Mouse (Mus musculus): ENCODE results near the gene Dlgap3. TPM values are rescaled to one million over a fixed set of nuclear protein-coding genes. Genes with fewer than 3 reads are reported as not detected.
A peak's percentile ranks its signal among the peaks of the same experiment; 100 is the strongest.

Dlgap3 gene
- total RNA-seq (2021), result 4.5 and 6.0 TPM in 2 replicates
- long read RNA-seq, partial matches to known transcripts, result 2 of 4 reads
- long read RNA-seq, other reads (novel, unspliced or antisense), result 1 of 4 reads

DNA sequence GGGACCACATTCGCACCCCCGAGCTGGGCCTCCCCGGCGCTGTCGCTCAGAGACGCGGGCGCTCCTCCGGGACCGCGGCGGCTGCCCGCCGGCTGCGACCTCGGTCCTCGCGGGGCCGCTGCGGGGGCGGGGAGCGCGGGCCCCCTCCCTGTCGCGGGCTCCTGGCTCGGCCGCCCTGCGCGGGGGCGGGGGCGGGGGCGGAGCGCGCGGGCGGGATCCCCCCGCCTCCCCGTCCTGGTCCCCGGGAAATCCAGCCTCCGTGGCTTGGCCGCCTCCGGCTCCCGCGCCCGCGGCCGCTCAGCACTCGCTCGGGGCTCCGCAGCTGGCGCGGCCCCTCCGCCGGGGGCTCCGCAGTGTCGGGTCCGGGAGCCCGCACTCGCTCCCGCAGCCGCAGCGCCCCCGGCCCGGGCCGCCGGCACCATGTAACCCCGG, at the start of gene Dlgap3:
Dlgap3 (plus strand) TSS at position 291 of the 432 bp plus-strand sequence.
- peak; percentile 63 for DNase-seq

DNA sequence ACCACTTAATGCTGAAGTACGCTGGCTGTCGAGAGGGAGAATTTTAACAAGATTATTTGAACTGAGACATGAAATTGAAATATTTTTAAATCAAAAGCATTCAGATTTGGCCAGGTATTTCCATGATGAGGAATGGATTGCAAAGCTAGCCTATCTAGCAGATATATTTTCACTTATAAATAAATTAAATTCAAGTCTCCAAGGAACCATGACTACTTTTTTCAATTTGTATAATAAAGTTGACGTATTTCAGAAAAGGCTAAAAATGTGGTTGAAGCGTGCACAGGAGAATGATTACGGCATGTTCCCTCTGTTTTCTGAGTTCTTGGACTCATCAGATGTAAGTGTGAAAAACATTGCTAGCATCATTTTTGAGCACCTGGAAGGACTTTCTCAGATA, 45.6 kb upstream of the Dlgap3 start, which contains the start of gene Tmem35b:
Tmem35b (plus strand) TSS at position 301 of the 400 bp plus-strand sequence.
- DNase-seq, result no peak

DNA sequence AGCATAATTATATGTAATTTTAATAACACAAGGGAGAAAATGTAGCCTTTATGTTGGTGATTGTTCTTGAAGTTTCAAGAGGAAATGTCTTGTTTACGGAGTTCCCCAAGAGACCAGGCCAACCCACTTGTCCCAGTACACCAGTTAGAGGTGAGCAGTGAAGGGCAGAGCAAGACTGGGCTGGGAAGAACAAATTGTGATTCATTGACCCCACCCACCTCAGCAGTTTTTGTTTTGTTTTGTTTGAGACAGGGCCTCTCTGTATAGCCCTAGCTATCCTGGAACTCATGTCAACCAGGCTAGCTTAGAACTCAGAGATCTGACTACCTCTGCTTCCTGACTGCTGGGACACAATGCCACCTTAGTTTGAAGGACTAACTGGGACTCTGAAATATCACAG, 44.7 kb upstream of the Dlgap3 start:
- DNase-seq, result no peak

DNA sequence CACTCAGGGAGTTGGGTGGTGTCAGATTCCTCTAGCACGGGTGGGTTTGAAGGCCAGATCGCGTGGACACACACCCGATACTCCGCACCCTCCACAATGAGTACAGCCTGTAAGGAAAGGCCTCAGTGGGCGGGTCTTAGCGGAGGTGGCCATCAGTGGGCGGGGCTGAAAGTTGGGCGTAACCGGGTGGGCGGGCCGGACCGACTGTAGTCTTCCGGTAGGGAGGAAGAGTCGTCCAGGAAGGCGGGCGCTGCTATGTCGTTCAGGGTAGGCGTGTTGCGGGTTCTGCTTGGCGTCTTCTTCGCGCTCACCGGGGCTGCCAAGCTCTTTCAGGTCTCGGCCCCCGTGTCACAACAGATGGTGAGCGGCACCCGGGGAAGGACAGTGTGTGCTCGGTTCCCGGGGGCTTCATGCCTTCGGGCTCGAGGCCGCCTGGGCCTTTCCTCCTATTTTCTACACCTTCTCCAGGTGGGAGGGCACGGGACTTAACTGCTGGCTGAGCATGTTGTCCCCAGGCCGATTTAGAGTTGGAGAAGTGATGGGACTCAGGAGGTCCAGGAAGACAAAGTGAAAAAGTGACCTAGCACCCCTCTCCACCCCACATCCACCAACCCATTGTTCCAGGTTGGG, 43.1 kb upstream of the Dlgap3 start:
- peak; percentile 93 for DNase-seq

DNA sequence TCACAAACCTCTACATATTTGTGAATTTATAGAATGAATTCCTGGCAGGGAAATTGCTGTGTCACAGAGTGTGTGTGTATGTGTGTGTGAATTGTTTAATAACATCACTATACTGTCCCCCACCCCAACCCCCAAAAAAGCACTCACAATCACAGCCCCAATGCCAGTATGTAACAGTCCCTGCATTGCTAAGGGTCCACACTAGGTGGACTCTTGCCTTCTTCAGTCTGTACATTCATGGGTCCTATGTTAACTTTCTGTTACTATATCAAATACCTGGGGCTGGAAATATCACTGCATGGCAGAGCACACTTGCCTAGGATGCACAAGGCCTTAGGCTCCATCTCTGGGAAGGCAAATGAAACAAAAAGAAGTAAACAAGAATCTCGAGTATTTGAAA, 34.3 kb upstream of the Dlgap3 start:
- no peak for DNase-seq

DNA sequence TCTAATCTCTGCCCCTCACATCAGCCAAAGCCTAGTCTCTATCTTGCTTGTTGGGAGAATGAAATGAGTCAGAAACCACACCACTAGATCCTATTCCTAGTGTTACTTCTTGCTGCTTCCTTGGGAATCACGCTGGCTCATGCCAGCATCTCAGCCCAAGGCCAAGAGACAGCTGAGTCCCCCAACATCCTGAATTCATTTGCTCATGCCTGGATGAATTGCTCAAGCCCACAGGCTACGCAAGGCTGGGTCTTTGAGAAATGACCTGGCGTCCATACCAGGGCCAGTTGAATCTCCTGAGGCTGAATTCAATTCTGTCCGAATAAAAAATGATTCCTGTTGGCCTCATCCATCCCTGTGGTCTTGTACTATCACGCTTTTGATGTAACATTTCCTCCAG, 31.4 kb upstream of the Dlgap3 start:
- DNase-seq, result no peak

DNA sequence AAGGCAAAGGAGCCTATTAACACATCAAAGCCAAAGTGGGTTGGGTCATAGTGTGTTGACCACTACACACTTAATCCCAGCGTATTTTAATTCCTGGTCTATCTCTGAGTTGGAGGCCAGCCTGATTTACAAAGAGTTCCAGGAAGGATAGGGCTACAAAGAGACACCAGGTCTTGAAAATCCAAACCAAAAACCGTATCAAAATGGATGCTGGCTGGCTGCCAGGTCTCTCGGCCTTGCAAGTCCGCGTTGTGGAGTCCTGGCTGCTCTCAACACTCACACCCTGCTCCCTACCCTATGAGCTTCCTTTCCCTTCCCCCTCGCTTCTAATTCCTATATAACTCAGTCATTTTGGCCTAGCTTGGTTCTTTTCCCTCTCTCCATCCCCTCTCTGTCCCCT, 30.5 kb upstream of the Dlgap3 start:
- DNase-seq, result peak; percentile 69

DNA sequence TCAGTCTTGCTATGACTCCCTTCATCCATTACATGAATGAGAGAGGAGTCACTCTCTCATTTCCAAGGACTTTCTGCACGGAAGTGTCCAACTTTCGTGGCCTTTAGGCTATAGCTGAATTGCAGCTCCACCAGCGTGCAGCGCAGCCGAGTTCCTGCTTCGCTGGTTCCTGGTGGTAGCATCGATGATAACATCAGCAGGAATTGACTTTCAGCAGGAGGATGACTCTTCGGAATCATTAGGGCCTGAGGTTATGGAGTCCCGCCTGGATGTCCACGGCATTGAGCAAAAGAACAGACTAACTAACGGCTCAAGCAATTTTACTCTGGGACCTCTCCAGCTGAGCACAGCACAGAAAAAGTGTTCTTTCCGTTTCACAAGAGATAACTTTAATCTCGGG, 19.0 kb upstream of the Dlgap3 start:
- peak; percentile 29 for DNase-seq

DNA sequence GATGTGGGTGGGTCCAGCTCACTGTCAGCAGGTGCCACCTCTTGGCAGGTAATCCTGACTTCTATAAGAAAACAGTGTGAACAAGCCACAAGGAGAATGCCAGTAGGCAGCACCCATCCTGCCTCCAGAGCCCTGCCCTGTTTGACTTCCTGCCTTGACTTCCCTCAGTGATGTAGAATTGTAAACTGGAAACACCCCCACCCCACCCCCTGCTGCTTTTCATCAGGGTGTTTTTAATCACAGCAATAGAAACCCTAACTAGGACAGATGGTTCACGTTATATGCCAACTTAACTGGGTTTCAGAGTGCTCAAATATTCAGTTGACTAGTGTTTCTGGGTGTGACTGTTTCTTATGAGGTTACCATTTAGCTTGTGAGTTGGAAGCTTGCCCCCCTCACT, 15.7 kb upstream of the Dlgap3 start:
- DNase-seq, result no peak

DNA sequence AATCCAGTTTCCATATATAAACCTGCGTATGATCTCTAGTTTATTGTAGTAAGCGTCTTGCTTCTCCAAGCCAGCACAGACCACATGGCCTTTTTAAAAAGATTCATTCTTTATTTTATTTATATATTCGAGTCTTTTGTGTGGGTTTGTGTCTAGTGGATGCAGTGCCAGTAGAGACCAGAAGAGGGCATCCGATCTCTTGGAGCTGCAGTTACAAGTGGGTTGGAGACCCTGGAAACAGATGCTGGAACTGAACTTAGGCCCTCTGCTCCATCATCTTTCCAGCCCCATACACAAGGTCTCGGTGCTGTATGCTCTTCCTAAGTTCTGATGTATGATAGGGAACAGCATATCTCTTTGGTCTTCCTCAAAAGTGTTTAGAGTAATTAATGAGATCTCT, 13.2 kb upstream of the Dlgap3 start:
- no peak for DNase-seq

DNA sequence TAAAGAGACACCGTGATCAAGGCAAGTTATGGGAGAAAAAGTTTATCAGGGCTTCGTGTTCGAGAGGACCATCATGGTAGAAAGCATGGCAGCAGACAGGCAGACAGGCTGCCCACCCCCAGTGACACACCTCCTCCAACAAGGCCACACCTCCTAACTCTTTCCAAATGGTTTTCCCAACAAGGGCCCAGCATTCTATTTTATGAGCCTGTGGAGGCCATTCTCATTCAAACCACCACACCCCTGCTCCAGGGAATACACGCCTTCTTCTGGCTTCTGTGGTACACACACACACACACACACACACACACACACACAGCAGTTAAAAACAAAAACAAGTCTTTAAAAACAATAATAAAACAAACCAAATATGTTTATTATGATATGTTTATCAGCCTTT, 11.3 kb upstream of the Dlgap3 start:
- no peak for DNase-seq

DNA sequence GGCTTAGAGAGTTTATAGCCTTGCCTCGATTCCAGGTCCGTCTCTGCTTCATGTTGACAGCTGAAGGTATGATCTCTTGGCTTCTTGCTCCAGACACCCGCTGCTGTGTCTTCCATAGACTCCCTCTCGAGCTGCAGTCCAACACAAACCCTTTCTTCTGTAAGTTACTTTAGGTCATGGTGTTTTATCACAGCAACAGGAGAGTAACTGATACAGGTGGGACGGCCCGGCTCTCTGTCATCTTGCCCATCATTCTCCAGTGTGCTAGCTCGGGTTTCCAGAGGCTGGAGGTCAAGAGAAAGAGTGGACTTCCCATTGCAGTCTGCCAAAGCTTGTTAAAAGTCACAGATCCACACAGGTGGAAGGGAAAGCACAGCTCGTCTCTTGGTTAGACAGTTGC, 5.1 kb upstream of the Dlgap3 start:
- no peak for DNase-seq

DNA sequence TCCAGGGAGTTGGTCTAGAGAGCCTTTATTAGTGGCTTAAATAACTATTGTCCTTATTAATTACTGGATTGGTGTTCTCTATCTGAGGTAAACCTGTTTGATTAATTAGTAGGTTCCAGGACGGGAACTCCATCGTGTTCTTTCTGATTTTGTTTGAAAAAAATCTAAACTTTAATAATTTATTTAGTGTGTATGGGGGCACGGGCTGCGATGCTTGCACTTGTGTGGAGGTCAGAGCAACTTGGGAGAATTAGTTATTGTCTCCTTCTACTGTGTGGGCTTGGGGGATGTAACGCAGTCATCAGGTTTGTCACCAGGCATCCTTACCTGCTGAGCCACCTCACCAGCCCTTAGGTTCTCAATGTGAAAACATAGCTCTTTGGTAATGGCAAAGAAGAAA, 1.9 kb upstream of the Dlgap3 start:
- DNase-seq, result no peak

DNA sequence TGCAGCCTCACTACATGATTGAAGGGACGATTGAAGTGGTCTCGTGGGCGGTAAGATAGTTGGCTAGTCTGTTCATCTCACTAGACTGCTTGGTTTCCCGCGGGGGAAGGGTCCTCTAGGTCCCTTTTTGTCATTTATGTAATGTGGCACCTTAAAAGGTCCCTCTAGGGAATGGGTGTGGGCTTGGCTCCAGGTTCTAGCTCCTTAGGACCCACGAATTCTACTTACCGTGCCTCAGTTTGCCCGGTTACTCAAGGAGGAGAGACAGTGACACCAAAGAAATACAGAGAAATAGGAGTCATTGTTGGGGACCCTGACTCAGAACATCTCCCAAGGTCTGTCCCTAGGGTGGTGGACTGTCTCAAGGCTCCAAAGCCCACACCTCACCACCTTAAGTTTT, 1.3 kb upstream of the Dlgap3 start:
- DNase-seq, result no peak

DNA sequence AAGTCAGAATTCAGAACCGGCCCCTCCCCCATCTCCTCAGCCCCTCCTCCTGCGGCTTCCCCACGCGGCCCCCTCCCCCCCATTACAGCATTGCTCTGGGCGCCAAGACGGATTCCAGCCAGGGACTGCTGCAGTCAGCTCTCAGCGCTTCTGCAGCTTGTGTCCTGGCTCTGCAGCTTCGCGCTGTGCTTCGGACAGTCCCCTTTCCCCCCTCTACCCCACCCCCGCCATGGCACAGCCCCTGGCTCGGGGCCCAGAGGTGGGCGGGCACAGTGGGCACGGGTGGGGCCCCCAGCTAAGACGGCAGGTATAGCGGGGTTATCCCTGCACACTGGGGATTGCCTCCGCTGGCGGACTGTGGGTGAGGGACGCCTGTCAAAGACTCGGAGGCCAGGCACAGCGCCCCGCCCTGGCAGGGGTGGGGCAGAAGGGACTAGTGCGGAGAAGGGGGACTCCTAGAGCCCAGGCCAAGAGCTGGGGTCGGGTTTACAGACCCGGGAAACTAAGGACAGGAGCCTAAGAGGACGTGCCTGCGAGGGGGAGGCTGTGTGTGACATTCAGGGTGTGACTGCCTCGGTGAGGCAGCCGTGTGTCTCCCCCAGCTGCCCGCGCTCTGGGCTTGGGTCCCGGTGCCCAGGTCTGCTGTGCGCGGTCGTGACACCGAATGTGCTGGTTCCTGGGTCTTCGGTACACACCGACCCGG, 642 bp upstream of the Dlgap3 start:
- DNase-seq, result peak; percentile 52

DNA sequence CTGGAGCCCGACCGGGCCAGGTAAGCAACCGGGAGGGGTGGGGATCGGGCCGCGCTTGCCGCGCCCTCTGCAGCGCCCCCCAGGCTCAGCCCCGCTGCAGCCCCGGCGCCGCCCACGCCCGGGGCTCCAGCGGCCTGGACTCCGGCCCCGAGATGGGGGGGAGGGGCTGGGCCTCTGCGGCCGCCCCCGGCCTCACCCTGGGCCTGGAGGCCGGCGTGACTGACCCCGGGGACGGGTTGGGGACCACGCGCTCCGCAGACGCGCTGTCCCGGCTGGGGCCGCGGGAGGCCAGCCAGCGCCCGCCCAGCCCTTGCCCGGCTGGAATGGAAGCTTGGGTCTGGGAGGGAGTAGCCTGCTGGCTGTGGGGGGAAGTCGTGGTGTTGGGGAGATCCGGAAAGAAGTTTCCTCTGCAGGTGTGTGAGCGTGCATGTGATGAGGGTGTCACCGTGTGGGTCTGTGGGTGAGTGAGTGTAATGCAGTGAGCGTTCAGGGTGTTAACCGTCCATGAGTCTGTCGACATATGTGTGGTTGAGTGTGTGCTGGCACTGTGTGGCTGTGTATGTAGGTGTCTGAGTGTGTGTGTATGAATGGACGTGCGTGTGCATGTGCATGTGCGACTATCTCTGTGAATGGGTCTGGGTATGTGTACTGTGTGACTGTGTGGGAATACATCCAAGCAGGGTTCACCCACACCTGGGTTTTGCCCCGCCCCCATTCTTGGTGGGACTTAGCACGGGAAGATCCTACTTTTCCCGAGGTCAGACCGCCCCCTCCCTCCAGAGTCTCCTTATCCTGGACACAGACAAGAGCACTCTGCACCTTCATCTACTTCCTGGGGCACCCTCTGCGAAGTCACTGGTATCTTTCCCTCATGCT, 580 bp downstream of the Dlgap3 start:
- peak; percentile 16 for DNase-seq

DNA sequence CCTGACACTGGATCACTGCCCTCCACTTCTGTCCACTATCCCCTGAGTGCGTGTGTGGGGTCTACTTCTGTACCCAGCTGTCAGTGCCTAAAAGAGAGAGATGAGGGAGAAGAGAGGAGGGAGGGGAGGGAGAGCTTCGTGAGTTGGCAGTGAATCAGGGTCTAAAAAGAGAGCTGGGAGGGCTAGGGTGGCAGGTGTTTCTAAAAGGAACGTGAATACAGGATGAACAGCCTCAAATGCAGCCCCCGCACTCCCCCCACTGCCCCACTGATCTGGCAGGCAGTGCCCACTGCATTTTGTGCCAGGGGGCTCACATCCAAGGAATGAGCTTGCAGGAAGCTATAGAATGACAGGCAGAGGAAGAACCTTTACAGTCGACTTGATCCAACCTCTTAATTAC, 1.9 kb downstream of the Dlgap3 start:
- no peak for DNase-seq

DNA sequence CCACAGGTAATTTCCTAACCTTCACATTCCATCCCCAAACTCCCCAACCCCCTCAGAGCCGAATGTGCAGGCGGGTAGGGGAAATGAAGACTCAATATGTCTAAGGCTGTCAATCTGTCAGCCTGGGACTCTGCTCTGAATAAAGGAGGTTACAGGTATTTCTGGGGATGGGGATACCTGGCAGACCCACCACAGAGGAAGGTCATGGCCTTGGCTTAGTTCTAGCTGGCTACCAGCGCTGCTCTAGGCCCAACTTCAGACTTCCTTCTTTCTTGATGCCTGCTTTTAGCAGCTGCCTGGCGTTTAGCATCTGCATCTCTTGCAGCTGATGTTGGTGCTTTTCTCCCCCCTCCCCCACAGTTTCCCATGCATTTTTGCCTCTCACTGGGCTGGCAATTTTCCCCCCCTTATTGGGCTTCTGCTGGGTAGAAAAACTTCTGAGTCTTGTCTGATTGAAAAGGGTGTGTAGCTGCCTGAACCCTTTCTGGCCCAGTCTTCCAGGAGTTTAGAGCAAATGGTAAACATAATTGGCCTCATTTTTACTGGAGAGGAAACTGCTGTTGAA, 2.4 kb downstream of the Dlgap3 start:
- no peak for DNase-seq

DNA sequence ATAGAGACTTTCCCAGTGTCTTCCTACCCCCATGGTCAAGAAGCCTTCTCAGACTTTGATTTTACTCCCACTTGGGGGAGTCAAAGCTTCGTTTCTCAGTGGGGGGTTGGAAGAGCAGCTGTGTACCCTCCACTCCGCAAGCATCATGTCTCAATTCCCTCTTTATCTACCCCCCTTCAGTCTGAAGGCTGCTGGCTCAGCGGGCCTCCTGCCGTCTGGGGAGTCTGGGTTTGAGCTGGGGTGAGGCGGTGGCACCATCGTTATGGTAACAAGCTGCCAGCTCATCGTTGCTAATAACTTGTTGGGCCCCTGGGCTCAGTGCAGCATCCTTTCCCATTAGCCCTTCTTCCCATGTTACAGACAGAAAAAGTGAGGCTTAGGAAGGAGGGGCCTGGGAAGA, 3.1 kb downstream of the Dlgap3 start:
- no peak for DNase-seq

DNA sequence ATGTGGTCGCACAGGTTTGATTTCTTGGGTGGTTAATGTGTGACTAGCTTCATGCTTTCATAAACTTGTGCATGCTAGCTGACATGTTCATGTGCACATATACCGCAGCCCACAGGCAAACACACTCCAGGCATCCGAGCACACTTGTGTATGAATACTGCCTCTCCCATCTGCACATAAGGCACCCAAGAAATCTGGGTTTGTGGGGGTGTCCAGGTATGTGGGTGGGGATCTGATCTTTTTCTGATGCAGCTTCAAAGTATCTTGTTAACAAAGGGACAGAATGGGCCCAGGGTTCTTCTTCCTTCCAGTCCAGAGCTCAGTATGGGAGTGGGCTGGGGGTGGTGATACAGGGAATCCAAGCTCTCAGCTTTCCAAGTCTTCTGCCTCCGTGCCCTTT, 3.6 kb downstream of the Dlgap3 start:
- DNase-seq, result no peak

DNA sequence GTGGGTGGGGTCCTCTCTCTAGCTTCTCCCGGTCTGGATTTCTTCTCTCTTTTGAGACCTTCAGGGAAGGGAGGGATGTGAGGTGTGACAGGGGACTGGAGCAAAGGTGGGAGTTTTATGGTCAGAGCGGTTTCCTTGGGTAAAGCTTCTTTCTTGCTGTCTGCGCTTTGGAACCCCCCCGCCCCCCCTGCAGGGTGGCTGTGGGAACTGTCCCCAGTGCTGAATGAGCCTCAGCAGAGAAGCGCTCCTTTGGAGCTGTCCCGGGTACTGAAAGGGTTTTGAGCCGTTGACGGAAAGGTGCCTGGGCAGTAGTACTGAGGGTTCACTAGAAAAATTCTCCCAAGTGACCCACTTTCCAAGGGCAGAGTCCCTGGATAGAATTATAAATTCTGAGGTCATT, 4.5 kb downstream of the Dlgap3 start:
- DNase-seq, result peak; percentile 75

DNA sequence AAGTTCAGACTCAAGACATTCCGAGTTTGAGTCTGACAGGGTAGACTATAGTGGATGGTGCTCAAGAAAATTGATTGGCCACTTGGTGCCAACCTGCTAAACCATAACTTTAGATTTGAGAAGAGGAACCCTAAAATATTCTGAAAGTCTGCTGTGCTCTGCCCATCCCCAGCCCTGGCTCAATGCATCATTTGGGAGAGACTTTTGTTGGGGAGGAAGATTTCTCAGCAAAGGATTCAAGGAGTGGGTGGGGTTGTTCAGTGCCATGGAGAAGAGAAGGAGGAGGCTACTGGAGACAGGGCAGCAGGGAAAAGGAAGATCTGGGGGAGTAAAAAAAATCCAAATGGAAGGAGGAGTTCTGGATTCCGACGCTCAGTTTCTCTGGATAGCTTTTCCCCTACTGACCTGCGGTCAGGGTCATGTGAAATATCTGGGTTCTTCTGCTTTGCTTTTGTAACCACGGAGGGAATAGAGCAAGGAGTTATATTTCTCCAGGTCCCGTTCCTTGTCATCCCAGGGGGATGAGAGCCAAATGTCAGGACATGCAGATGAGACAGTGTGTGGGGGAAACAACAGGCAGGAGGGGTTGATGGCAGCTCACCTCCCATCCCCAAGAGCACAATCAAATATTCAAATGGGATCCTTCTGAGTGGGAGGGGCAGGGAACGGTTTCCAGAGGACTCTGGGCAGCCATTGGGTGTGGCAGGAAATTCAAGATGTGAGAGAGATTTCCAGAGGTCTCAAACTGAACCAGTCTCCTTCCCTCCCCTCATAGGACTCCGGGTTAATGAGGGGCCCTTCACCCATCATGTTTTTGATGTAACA, 5.3 kb downstream of the Dlgap3 start:
- DNase-seq, result no peak

Measured in adrenal gland, postnatal 25 days (tissue).